Mouse (Mus musculus) forebrain, embryonic 10.5 days (tissue): ENCODE results near the gene Sgms1. TPM values are rescaled to one million over a fixed set of nuclear protein-coding genes. Genes with fewer than 3 reads are reported as not detected.
"Not testable (repeated sequence)": the region's sequence is repeated elsewhere in the genome, so short reads cannot be mapped to it uniquely, and the experiment has no call there.

Experiments
- DNase-seq: peaks from one replicate; pipeline ENCODE4 v3.0.0-alpha.2; 2017; ENCODE audit warnings: low spot score; ENCODE audit errors: extremely low spot score
- H3K27ac ChIP-seq: fragments of 300-500 bp; sonication (generic); 2 replicates; pipeline ENCODE4 v1.5.1; 2016; ENCODE audit warnings: mild to moderate bottlenecking
- H3K27me3 ChIP-seq: fragments of 300-500 bp; sonication (generic); 2 replicates; pipeline ENCODE4 v1.6.1; 2016; ENCODE audit warnings: mild to moderate bottlenecking; ENCODE audit not compliant: poor library complexity, severe bottlenecking
- H3K36me3 ChIP-seq: fragments of 300-500 bp; sonication (generic); replicated peaks from 2 replicates; pipeline ENCODE4 v1.6.1; 2016; ENCODE audit warnings: mild to moderate bottlenecking, moderate library complexity
- H3K4me1 ChIP-seq: fragments of 300-500 bp; sonication (generic); 2 replicates; pipeline ENCODE4 v1.6.1; 2016
- H3K4me3 ChIP-seq: fragments of 300-500 bp; sonication (generic); 2 replicates; pipeline ENCODE4 v1.5.1; 2016; ENCODE audit warnings: mild to moderate bottlenecking, moderate library complexity
- H3K9me3 ChIP-seq: fragments of 300-500 bp; sonication (generic); 2 replicates; pipeline ENCODE4 v1.6.1; 2016; ENCODE audit warnings: mild to moderate bottlenecking, moderate library complexity
- WGBS: fragments of 180-500 bp; shearing (Covaris S2); methylation state at CpG from one replicate; pipeline ENCODE4 v1.1.7; 2016; 5-methylcytosine and 5-hydroxymethylcytosine counted together
- polyA plus RNA-seq: library from polyadenylated mRNA; unstranded; fragments of >200 nt; fragmentation: Nextera tagmentation; extraction: Ambion mirVana; gene quantifications from 2 replicates; pipeline ENCODE4 v1.2.1, GENCODE M21; 2016

The Sgms1 gene
- polyA plus RNA-seq, 1 experiment from 2014 or later, result 15.1 TPM

GRCm38 (mm10) chr19:32362520-32362919 is 27.0 kb downstream of the Sgms1 start:
- Histone ChIP-seq H3K4me3 (no peak overlapping the region), H3K36me3 (no peaks in the 10 kb centered on the region), H3K9me3 (no peaks in the 10 kb centered on the region), H3K27me3 (no peaks in the 10 kb centered on the region), H3K27ac (no peak overlapping the region), H3K4me1 (peaks cover 5% of the 10 kb centered on the region; the same call in 1 of the 2 replicates)
- DNase-seq, result no peak
- 87% methylated on average over 3 of the region's 3 CpGs for WGBS

- WGBS, result 85% methylated on average over 1 of the region's 1 CpGs
- Histone ChIP-seq H3K9me3 (no peaks in the 10 kb centered on the region), H3K27me3 (no peaks in the 10 kb centered on the region), H3K27ac (no peak overlapping the region), H3K4me1 (peaks cover 6% of the 10 kb centered on the region), H3K4me3 (no peak overlapping the region), H3K36me3 (no peaks in the 10 kb centered on the region)
- DNase-seq, result no peak
Observed at GRCm38 (mm10) chr19:32360989-32361698, 28.4 kb downstream of the Sgms1 start.

GRCm38 (mm10) chr19:32360546-32360945 is 29.0 kb downstream of the Sgms1 start:
- Histone ChIP-seq H3K4me1 (peaks cover 11% of the 10 kb centered on the region), H3K27me3 (no peaks in the 10 kb centered on the region), H3K4me3 (no peak overlapping the region), H3K36me3 (no peaks in the 10 kb centered on the region), H3K9me3 (no peaks in the 10 kb centered on the region), H3K27ac (no peak overlapping the region)
- no peak for DNase-seq
- 84% methylated on average over 3 of the region's 3 CpGs for WGBS

- Histone ChIP-seq H3K36me3 (no peaks in the 10 kb centered on the region), H3K9me3 (no peaks in the 10 kb centered on the region), H3K27ac (no peak overlapping the region), H3K4me3 (no peak overlapping the region), H3K4me1 (peaks cover 11% of the 10 kb centered on the region), H3K27me3 (no peaks in the 10 kb centered on the region)
- no peak for DNase-seq
- 83% methylated on average over 12 of the region's 12 CpGs for WGBS
Observed at GRCm38 (mm10) chr19:32358699-32359517, 30.6 kb downstream of the Sgms1 start.

- not testable (repeated sequence) for H3K9me3 ChIP-seq, H3K36me3 ChIP-seq, H3K27ac ChIP-seq, H3K4me3 ChIP-seq, H3K27me3 ChIP-seq, DNase-seq
- peaks cover 11% of the 10 kb centered on the region for H3K4me1 ChIP-seq
- 91% methylated on average over 7 of the region's 7 CpGs for WGBS
Observed at GRCm38 (mm10) chr19:32358011-32358410, 31.5 kb downstream of the Sgms1 start.

GRCm38 (mm10) chr19:32356166-32356565 is 33.3 kb downstream of the Sgms1 start:
- 64% methylated on average over 4 of the region's 4 CpGs for WGBS
- DNase-seq, result no peak
- H3K9me3 ChIP-seq, result no peaks in the 10 kb centered on the region

GRCm38 (mm10) chr19:32353447-32353846 is 36.1 kb downstream of the Sgms1 start:
- H3K4me3 ChIP-seq, result no peak overlapping the region
- no peak for DNase-seq
- WGBS, result 95% methylated on average over 9 of the region's 9 CpGs
- H3K9me3 ChIP-seq, result no peaks in the 10 kb centered on the region
- no peaks in the 10 kb centered on the region; the same call in 1 of the 2 replicates for H3K36me3 ChIP-seq
- H3K27ac ChIP-seq, result no peak overlapping the region
- H3K27me3 ChIP-seq, result peaks cover under 1% of the 10 kb centered on the region; the same call in 1 of the 2 replicates
- H3K4me1 ChIP-seq, result peaks cover 24% of the 10 kb centered on the region

More at GRCm38 (mm10) chr19:32356166-32356565, 33.3 kb downstream of the Sgms1 start:
- no peaks in the 10 kb centered on the region for H3K27me3 ChIP-seq
- no peak overlapping the region for H3K27ac ChIP-seq
- no peak overlapping the region for H3K4me3 ChIP-seq
- peaks cover 11% of the 10 kb centered on the region for H3K4me1 ChIP-seq
- H3K36me3 ChIP-seq, result no peaks in the 10 kb centered on the region

- Histone ChIP-seq H3K27ac (peak overlapping the region; percentile 58), H3K36me3 (no peaks in the 10 kb centered on the region; the same call in 1 of the 2 replicates), H3K4me1 (peaks cover 48% of the 10 kb centered on the region), H3K9me3 (no peaks in the 10 kb centered on the region), H3K4me3 (no peak overlapping the region), H3K27me3 (peaks cover 35% of the 10 kb centered on the region)
- WGBS, result 55% methylated on average over 7 of the region's 7 CpGs
- no peak for DNase-seq
Observed at GRCm38 (mm10) chr19:32348955-32349654, 40.4 kb downstream of the Sgms1 start.

- Histone ChIP-seq H3K27me3 (peaks cover 37% of the 10 kb centered on the region), H3K27ac (no peak overlapping the region), H3K4me1 (peaks cover 64% of the 10 kb centered on the region), H3K4me3 (no peak overlapping the region), H3K9me3 (no peaks in the 10 kb centered on the region), H3K36me3 (no peaks in the 10 kb centered on the region; the same call in 1 of the 2 replicates)
- no peak for DNase-seq
- WGBS, result 93% methylated on average over 5 of the region's 5 CpGs
Observed at GRCm38 (mm10) chr19:32347491-32347890, 42.0 kb downstream of the Sgms1 start.

GRCm38 (mm10) chr19:32346624-32347341 is 42.7 kb downstream of the Sgms1 start:
- 92% methylated on average over 9 of the region's 9 CpGs for WGBS
- no peaks in the 10 kb centered on the region for H3K9me3 ChIP-seq
- no peaks in the 10 kb centered on the region; the same call in 1 of the 2 replicates for H3K36me3 ChIP-seq
- no peak for DNase-seq
- H3K4me3 ChIP-seq, result no peak overlapping the region
- peaks cover 72% of the 10 kb centered on the region for H3K4me1 ChIP-seq
- H3K27ac ChIP-seq, result no peak overlapping the region
- peaks cover 44% of the 10 kb centered on the region for H3K27me3 ChIP-seq

GRCm38 (mm10) chr19:32346176-32346575 is 43.3 kb downstream of the Sgms1 start:
- H3K27ac ChIP-seq, result no peak overlapping the region
- H3K4me3 ChIP-seq, result no peak overlapping the region
- peaks cover 45% of the 10 kb centered on the region for H3K27me3 ChIP-seq
- H3K36me3 ChIP-seq, result no peaks in the 10 kb centered on the region; the same call in 1 of the 2 replicates
- DNase-seq, result no peak
- H3K4me1 ChIP-seq, result peaks cover 73% of the 10 kb centered on the region
- 45% methylated on average over 3 of the region's 3 CpGs for WGBS
- no peaks in the 10 kb centered on the region for H3K9me3 ChIP-seq

GRCm38 (mm10) chr19:32345181-32345745 is 44.3 kb downstream of the Sgms1 start:
- H3K36me3 ChIP-seq, result no peaks in the 10 kb centered on the region; the same call in 1 of the 2 replicates
- peaks cover 71% of the 10 kb centered on the region for H3K4me1 ChIP-seq
- no peak for DNase-seq
- WGBS, result 81% methylated on average over 6 of the region's 6 CpGs
- peaks cover 45% of the 10 kb centered on the region for H3K27me3 ChIP-seq
- H3K9me3 ChIP-seq, result no peaks in the 10 kb centered on the region
- H3K27ac ChIP-seq, result no peak overlapping the region
- no peak overlapping the region for H3K4me3 ChIP-seq
